Mouse (Mus musculus) stomach, embryonic 16.5 days (tissue): ENCODE measurements around the gene Isg20. TPM values are rescaled to one million over a fixed set of nuclear protein-coding genes. Genes with fewer than 3 reads are reported as not detected.

ENCODE experiments used
- ATAC-seq: fragments of 200-750 bp; cut with Nextera tagmentation; 2 replicates; pipeline ENCODE4 v1.8.0; 2017; ENCODE audit warnings: moderate number of reproducible peaks, moderate TSS enrichment; ENCODE audit not compliant: insufficient read depth, low FRiP score
- H3K27ac ChIP-seq: fragments of 300-500 bp; sonication (generic); 2 replicates; pipeline ENCODE4 v1.5.1; 2014; ENCODE audit warnings: low read length
- H3K27me3 ChIP-seq: fragments of 300-500 bp; sonication (generic); 2 replicates; pipeline ENCODE4 v1.6.1; 2014; ENCODE audit warnings: low read length, control low read depth, mixed read lengths; ENCODE audit not compliant: control insufficient read depth, insufficient read depth
- H3K36me3 ChIP-seq: fragments of 300-500 bp; sonication (generic); 2 replicates; pipeline ENCODE4 v1.6.1; 2014; ENCODE audit warnings: low read length; ENCODE audit not compliant: control insufficient read depth, insufficient read depth
- H3K4me1 ChIP-seq: fragments of 300-500 bp; sonication (generic); 2 replicates; pipeline ENCODE4 v1.6.1; 2014; ENCODE audit warnings: low read length, control low read depth, mixed read lengths; ENCODE audit not compliant: control insufficient read depth, insufficient read depth
- H3K4me2 ChIP-seq: fragments of 300-500 bp; sonication (generic); 2 replicates; pipeline ENCODE4 v1.6.1; 2014; ENCODE audit warnings: low read depth, low read length, mixed read lengths
- H3K4me3 ChIP-seq: fragments of 300-500 bp; sonication (generic); replicated peaks from 2 replicates; pipeline ENCODE4 v1.5.1; 2014; ENCODE audit warnings: mild to moderate bottlenecking, low read length
- H3K9ac ChIP-seq: fragments of 300-500 bp; sonication (generic); 2 replicates; pipeline ENCODE4 v1.6.1; 2014; ENCODE audit warnings: low read length
- H3K9me3 ChIP-seq: fragments of 300-500 bp; sonication (generic); replicated peaks from 2 replicates; pipeline ENCODE4 v1.6.1; 2016; ENCODE audit warnings: low read length, control low read depth; ENCODE audit not compliant: control insufficient read depth
- WGBS: fragments of 180-500 bp; shearing (Covaris S2); extraction: QIAGEN DNeasy Blood & Tissue Kit; methylation state at CpG from one replicate; pipeline ENCODE4 v1.1.7; 2014; 5-methylcytosine and 5-hydroxymethylcytosine counted together
- polyA plus RNA-seq: library from polyadenylated mRNA; unstranded; fragments of >200 nt; fragmentation: Nextera tagmentation; extraction: Ambion mirVana; gene quantifications from 2 replicates; pipeline ENCODE4 v1.2.1, GENCODE M21; 2015

Gene Isg20
- polyA plus RNA-seq, 1 experiment from 2014 or later = 24.3 TPM

DNA sequence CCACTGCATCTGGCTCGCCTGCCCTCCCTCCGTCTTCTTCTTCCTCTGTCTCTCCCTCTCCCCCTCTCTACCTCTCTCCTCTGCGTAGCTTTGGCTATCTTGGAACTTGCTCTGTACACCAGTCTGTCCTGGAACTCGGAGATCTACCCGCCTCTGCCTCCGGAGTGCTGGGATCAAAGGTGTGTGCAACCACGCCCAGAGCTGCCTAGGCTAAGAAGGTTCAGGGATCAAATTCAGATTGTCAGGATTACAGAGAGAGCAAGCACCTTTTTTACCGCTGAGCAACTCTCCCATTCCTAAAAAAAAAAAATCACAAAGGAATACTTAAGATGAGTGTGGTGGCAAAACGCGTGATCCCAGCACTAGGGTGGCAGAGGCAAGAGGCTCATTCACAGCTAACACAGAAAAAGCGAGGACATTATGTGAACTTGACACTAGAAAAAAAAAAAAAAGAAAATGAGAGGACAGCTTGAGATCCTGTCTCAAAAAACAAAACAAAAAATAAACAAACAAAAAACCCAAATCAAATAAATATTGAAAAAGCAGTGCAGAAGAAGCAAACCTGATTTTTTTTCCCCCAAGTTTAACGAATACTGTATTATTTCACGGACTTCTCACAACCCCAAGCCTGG, 18.1 kb upstream of the Isg20 start:
- Histone ChIP-seq H3K9me3 (no peaks in the 10 kb centered on the region), H3K4me2 (peak overlapping the region; percentile 63), H3K4me1 (peaks cover 12% of the 10 kb centered on the region), H3K27me3 (peaks cover under 1% of the 10 kb centered on the region; the same call in 1 of the 2 replicates), H3K9ac (peak overlapping the region; percentile 71), H3K4me3 (peak overlapping the region; percentile 83), H3K36me3 (peaks cover 3% of the 10 kb centered on the region; the same call in 1 of the 2 replicates), H3K27ac (no peak overlapping the region)
- WGBS = 54% methylated on average over 13 of the region's 13 CpGs
- no peak for ATAC-seq

DNA sequence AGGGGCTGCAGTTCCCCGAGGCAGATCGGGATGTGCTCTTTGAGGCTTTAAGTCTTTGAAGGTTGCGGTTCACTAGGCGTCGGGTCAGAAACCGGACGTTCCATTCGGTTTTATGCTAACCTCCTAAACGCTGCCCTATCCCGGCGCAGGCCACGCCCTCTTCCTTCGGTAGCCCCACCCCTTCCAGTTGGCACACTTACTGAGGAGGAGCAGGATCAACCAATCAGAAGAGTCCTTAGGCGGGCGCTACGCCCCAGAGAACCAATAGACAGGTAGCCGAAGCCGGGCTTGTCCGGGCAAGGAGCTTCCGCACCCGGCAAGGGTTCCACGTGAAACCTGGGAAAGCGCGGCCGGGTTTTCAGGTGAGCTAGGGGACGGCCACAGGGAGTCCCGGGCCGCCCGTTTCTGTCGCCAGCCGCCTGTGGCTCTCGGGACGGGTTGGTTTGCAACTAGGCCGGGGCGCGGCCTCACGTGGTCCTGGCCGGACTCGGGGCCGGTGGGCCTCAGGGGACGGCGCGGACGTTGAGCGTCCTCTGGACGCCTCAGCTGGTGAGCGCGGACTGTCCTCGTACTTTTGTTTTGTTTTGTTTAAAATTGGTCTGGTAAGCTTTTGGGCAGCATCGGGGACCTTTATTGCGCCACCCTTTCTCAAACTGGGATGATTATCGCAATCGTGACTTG, 17.4 kb upstream of the Isg20 start, which contains the start of gene Aen:
TSS of gene Aen (plus strand) at position 202 of the 681 bp plus-strand sequence.
- H3K27ac ChIP-seq = peak within 1 kb of the TSS; percentile 29; the same call in 1 of the 2 replicates
- peak within 1 kb of the TSS; percentile 83 for H3K4me3 ChIP-seq
- no peaks in the 10 kb centered on the region for H3K27me3 ChIP-seq
- peaks cover 3% of the 10 kb centered on the region; the same call in 1 of the 2 replicates for H3K36me3 ChIP-seq
- H3K9me3 ChIP-seq = no peaks in the 10 kb centered on the region
- under 1% methylated on average over 53 of the region's 53 CpGs for WGBS
- peak within 1 kb of the TSS; percentile 93 for H3K4me2 ChIP-seq
- peak; percentile 98 for ATAC-seq
- peak within 1 kb of the TSS; percentile 87 for H3K9ac ChIP-seq
- peaks cover 12% of the 10 kb centered on the region for H3K4me1 ChIP-seq

DNA sequence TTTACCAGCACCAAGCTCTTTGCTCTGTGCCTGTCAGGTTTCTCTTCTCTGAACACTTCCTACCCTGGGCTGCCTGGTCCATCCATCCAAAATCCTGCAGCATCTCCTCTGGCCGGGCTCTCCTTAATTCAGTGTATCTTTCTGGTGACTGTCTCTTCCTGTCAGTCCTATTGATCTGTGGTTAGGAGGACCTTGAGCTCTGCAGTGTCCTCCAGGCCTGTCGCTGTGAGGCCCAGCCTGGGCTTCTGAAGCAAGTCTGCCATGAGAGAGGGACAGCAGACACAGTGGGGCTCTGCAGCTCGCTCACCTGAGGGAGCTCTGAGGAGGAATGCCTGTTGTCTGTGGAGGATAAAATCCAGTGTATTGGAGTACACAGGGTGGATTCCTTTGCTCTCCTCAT, 15.7 kb upstream of the Isg20 start:
- H3K27me3 ChIP-seq = no peaks in the 10 kb centered on the region
- 87% methylated on average over 3 of the region's 3 CpGs for WGBS
- no peak overlapping the region for H3K27ac ChIP-seq
- H3K9me3 ChIP-seq = no peaks in the 10 kb centered on the region
- peaks cover 12% of the 10 kb centered on the region for H3K4me1 ChIP-seq
- peaks cover 11% of the 10 kb centered on the region; the same call in 1 of the 2 replicates for H3K36me3 ChIP-seq
- no peak overlapping the region for H3K9ac ChIP-seq
- no peak for ATAC-seq
- no peak overlapping the region for H3K4me3 ChIP-seq
- H3K4me2 ChIP-seq = no peak overlapping the region

DNA sequence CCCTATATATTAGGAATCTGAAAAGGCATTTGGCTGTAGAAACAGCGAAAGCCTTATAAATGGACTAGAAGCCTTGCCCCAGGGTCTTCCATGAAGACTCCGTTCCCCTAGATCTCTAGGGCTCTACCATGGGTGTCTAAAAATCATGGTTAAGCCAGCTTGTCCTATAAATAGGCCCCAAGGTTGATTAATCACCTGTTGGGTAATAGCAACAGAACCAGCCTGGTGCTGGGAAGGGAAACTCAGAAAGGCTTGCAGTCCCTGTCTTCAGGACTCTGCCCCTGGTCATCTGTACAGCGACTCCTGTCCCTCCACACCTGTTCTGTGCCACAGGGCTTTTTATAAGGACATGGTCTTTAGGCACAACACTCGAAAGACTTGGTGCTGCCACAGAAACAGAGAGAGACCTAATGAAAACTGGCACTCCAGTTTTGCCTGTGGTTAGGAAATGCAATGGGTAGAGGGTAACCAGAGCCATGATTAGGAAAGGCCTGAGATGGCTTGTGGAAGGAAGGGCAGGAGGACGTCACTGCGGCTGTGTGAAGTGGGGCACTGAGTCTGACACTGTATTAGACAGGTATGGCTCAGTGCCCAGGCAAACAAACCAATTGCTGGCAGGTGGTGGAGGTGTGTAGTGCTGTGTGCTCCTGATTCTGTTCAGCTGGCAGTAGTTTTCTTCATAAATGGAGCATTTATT, 9.9 kb upstream of the Isg20 start:
- Histone ChIP-seq H3K27ac (no peak overlapping the region), H3K27me3 (no peaks in the 10 kb centered on the region), H3K9me3 (no peaks in the 10 kb centered on the region), H3K4me3 (no peak overlapping the region), H3K4me1 (0 out of 2 replicates have a peak, but pooled peaks cover 4% of the 10 kb centered on the region), H3K9ac (no peak overlapping the region), H3K36me3 (peaks cover 18% of the 10 kb centered on the region; the same call in 1 of the 2 replicates), H3K4me2 (no peak overlapping the region)
- 90% methylated on average over 6 of the region's 6 CpGs for WGBS
- ATAC-seq = no peak

DNA sequence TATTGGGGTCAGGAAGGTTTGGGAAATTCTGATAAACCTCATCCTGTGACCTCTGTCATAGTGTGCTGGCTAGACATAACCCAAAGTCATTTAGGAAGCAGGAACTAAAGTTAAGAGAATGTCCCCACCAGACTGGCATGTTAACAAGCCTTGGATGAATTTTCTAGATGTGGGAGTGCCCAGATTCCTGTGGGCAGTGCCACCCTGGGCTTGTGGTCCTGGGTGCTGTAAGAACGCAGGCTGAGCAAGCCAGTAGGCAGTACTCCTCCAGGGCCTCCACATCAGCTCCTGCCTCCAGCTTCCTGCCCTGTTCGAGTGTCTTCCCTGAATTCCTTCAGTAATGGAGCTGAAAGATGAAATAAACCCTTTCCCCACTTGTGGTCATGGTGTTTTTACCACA, 9.0 kb upstream of the Isg20 start:
- Histone ChIP-seq H3K27ac (no peak overlapping the region), H3K4me2 (no peak overlapping the region), H3K9me3 (no peaks in the 10 kb centered on the region), H3K9ac (no peak overlapping the region), H3K27me3 (no peaks in the 10 kb centered on the region), H3K36me3 (peaks cover 15% of the 10 kb centered on the region; the same call in 1 of the 2 replicates), H3K4me3 (no peak overlapping the region), H3K4me1 (0 out of 2 replicates have a peak, but pooled peaks cover 4% of the 10 kb centered on the region)
- 89% methylated on average over 2 of the region's 2 CpGs for WGBS
- no peak for ATAC-seq

DNA sequence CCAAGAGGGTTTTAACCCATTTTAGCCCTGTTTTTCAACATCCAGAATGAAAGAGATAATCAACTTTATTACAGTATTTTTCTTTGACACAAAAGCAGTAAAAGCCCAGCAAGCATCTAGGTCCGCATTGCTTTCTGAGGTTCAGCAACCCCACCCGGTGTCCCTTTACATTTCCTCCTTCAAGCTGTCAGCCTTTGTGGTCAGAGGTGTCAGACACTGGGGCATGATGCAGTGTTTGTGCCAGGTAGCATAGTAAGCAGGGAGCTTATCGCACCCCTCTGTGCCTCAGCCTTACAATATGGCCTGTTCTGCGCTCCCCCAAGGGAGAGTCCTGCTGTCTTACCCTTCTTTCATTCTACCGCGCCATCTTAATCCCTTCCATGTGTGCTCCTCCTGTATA, 4.2 kb upstream of the Isg20 start:
- 0 out of 2 replicates have a peak, but pooled peaks cover 5% of the 10 kb centered on the region for H3K36me3 ChIP-seq
- 86% methylated on average over 6 of the region's 6 CpGs for WGBS
- H3K4me3 ChIP-seq = no peak overlapping the region
- no peak for ATAC-seq
- no peak overlapping the region for H3K9ac ChIP-seq
- H3K27ac ChIP-seq = no peak overlapping the region
- no peaks in the 10 kb centered on the region for H3K27me3 ChIP-seq
- H3K4me1 ChIP-seq = peaks cover 14% of the 10 kb centered on the region
- H3K4me2 ChIP-seq = no peak overlapping the region
- H3K9me3 ChIP-seq = no peaks in the 10 kb centered on the region

DNA sequence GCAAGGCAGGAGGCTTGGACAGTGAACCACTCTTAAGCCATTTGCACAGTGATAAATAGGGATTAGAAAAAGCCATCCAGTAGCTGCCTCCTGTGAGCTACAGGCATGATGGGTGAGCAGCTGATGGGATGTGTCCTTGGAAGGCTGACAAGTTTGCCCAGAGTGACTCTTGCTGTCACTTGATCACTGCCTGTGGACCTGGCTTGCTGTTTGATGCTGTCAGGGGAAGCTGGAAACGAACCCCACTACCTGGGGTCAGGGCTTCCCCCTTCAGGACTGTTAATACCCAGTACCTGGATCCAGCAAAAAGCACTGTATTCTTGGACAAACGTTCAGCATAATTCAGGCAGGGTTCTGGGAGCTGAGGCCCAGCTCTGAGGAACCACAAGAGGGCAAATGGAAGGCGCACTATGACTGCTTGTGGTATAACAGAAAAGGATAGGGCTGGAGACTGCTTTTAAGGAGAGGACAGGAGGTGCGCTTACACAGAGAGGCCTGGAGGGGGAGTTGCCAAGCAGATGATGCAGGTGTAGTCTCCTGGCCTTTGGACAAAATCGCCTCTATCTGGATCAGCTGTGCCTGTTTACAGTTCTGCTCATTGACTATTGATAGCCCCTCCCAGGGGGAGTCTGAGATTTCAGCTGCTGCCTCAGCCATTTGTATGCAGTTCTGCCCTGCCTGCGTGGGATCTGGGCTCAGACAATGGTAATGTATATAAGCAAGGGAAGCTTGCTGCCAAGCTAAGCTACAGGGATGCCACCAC, 2.7 kb upstream of the Isg20 start:
- 41% methylated on average over 6 of the region's 6 CpGs for WGBS
- H3K27me3 ChIP-seq = no peaks in the 10 kb centered on the region
- no peak overlapping the region for H3K9ac ChIP-seq
- 0 out of 2 replicates have a peak, but pooled peaks cover 5% of the 10 kb centered on the region for H3K36me3 ChIP-seq
- peaks cover 24% of the 10 kb centered on the region for H3K4me1 ChIP-seq
- no peaks in the 10 kb centered on the region for H3K9me3 ChIP-seq
- no peak overlapping the region for H3K27ac ChIP-seq
- no peak for ATAC-seq
- no peak overlapping the region for H3K4me2 ChIP-seq
- H3K4me3 ChIP-seq = no peak overlapping the region

DNA sequence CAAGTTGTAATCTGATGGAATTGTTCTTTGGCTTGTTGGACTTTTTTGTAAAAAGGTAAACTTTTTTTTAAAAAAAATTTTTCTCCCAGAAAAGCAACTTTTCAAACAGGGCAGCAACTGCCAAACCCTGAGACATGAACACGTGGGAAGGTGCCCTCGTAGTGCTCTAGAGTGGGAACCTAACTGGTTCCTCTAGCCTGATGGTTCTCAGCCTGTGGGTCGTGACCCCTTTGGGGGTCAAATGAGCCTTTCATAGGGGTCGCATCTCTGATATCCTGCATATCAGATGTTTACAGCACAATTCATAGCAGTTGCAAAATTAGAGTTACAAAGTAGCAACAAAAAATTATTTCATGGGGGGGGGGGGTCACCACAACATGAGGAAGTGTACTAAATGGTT, 2.0 kb upstream of the Isg20 start:
- Histone ChIP-seq H3K9me3 (no peaks in the 10 kb centered on the region), H3K4me1 (peaks cover 24% of the 10 kb centered on the region), H3K36me3 (0 out of 2 replicates have a peak, but pooled peaks cover 5% of the 10 kb centered on the region), H3K27me3 (no peaks in the 10 kb centered on the region), H3K4me2 (no peak overlapping the region), H3K27ac (no peak overlapping the region), H3K9ac (no peak overlapping the region), H3K4me3 (no peak overlapping the region)
- 74% methylated on average over 4 of the region's 4 CpGs for WGBS
- ATAC-seq = no peak
